Mouse (Mus musculus) ES-CJ7 (cell line): ENCODE results near the gene Qrich2.
A peak's percentile ranks its signal among the peaks of the same experiment; 100 is the strongest.
"Not testable (repeated sequence)": the region's sequence is repeated elsewhere in the genome, so short reads cannot be mapped to it uniquely, and the experiment has no call there.

Experiments
- DNase-seq: peaks from one replicate; pipeline ENCODE4 v3.0.0; 2011; ENCODE audit warnings: low read depth, low spot score

The Qrich2 gene

GRCm38 (mm10) chr11:116466141-116466540, at the start of gene Qrich2:
Gene Qrich2 (minus strand): TSS chr11:116466241.
- DNase-seq, result no peak

- no peak for DNase-seq
These were observed 49.4 kb upstream of the Qrich2 start for GRCm38 (mm10) chr11:116515330-116516020.

DNA sequence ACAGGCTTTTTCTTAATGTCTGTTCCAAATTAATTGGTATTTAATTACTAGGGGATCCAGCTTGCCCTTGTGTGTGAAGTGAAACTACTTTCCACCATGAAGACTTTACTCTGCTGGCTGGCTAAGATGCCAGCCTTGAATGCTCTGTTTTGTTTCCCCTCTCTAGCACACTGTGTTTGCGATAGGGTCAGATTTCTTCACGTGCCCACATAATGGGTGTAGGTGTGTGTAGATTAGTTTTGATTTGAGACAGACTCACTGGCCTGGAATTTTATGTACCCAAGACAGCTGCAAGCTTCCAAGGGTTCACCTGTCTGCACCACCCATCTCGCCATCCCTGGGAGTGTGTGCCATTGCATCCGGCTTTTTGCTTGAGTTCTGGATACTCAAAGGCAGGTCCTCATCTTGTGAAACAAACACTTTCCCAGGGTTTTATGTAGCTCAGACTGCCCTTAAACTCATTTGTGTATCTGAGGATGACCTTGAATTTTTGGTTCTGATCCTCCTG, 47.5 kb upstream of the Qrich2 start:
- no peak for DNase-seq

GRCm38 (mm10) chr11:116512987-116513386, 46.9 kb upstream of the Qrich2 start:
- no peak for DNase-seq

DNA sequence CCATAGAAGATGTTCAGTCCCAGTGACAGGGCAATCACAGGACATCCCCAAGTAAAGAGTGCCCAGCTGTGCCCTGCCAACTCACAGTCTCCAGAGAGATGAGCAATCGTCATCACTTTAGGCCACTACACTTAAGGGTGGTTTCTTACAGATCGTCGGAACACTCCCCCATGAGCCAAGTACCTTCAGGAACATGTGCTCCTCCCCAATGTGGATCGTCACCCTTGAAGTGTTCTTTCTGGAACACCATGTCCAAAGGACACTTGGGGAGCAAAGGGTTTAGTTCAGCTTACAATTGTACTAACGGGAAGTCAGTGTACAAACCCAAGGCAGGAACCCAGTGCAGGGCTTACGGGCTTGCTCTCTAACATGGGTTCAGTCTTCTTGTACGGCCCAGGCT, 46.1 kb upstream of the Qrich2 start:
- no peak for DNase-seq

GRCm38 (mm10) chr11:116511301-116511868, 45.3 kb upstream of the Qrich2 start:
- DNase-seq, result peak; percentile 54

DNA sequence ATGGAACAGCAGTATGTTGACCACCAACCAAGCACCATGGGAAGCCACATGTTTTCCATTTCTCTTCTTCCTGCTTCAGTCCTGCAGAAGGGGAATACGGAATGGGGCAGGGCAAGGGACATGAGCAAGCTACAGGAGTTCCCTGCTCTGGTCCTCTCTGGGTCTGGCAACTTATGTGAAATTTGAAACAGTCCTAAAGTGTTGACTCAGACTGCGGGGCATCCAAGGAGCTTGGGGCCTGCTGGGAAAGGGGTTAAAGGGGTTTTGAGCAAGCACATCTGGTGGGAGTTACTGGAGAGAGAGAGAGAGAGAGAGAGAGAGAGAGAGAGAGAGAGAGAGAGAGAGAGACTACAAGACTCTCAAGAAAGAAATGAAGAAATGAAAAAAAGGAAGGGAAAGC, 42.6 kb upstream of the Qrich2 start:
- no peak for DNase-seq

DNA sequence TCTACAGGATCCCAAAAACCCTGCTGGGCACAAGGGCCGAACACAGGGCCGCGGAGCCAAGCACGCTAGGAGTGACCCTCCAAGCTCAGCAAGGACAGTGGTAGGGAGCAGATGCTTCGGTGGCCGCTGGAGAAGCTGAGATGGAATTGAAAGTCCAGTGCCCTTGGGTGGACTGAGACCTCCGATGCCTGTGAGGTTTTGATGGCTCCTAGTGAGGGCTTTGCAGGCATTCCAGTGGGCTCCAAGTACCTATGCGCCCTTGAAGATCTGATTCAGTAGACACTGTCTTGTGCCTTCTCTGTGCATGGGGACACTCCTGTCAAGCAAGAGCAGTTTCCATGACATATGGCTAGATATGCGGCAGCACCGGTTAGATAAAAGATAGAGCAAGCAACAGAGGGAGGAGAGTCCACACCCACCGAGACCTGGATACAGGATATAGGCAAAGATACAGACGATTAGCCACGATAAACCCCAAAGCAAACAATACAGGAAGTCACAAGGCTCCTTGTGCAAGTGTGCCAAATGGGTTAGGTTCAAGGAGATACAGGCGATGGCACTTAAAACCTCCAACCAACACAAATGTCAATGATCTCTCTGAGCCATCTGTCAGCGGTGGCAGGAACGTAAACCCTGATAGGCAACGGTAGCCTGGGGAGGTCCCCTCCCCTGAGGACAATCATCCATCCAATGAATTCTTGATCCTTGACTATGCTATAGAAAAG, 40.3 kb upstream of the Qrich2 start:
- no peak for DNase-seq

- DNase-seq, result no peak
These were observed 39.5 kb upstream of the Qrich2 start for GRCm38 (mm10) chr11:116505573-116505972.

- peak; percentile 51 for DNase-seq
These were observed 38.5 kb upstream of the Qrich2 start for GRCm38 (mm10) chr11:116504516-116504915.

- peak; percentile 78 for DNase-seq
These were observed 35.1 kb upstream of the Qrich2 start for GRCm38 (mm10) chr11:116501005-116501746.

GRCm38 (mm10) chr11:116499018-116499417, 33.0 kb upstream of the Qrich2 start:
- DNase-seq, result no peak

DNA sequence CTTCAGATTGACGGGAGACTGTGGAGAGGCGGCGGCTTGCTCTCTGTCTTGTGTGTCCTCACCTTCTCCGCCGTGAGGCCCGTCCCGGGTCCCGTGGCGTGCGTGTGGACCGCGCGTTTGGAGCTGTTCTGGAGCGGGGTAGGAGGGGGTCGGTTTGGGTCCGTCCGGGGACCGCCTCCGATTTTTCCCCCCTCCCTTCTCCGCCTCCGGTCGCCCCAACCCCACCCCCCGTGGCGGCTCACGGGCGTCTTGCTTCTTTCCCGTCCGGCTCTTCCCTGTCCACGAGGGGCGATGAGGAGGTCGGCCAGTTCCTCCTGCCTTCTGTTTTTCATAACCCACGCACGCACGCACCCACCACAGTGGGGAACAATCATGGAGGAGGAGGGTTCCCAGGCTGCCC, 32.6 kb upstream of the Qrich2 start:
- no peak for DNase-seq

- no peak for DNase-seq
These were observed 31.3 kb upstream of the Qrich2 start for GRCm38 (mm10) chr11:116497313-116497712.

DNA sequence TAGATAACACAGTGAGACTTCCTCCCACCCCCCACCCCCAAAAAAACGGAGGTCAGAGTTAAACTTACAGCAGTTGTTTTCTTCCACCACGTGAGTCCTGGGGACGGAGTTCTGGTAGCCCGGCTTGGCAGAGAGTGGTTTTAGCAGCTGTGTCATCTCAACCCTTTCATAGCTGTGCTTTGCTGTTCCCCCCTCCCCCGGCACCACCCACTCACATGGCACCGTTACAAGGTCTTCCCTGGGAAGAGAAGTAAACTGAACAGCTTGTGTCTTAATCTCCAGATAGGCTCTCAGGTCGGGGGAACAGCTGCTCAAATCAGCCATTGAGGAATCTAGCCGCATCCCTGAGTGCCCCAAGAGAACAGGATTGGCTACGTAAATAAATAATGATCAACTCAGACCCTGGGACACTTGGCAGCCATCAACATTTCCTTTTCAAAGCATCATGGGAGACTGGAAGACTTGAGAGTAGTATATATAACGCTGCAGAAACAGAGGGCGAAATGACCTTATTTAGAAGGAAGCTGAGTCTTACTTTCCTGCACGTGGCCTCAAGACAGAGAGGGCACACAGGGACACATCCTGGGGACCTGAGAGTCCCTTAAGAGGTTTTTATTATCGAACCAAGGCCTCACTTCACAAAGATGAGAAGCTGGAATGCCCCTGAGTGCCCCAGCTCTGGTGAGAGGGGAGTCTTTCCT, 28.6 kb upstream of the Qrich2 start:
- no peak for DNase-seq

DNA sequence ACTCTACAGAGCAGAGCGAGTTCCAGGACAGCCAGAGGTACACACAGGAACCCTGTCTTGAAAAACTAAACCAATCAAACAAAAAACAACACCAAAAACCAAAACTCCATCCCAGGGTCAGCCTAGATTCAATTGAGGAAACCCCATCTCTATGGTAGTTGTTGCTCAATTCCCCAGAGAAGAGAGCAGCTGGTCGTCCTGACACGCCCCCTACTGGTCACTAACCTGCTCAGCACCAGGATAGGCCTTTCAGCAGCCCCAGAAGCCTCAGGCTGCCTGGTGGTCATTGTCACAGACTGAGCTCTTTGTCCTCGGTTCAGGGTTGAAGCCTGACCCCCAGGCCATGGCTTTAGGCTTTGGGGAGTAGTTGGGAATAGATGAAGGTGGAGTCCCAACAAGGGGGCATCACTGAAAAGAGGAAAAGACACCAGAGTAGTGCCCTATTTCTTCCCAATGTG, 27.8 kb upstream of the Qrich2 start, which contains the start of gene Prpsap1:
Gene Prpsap1 (minus strand): TSS at position 408 of the 458 bp plus-strand sequence.
- peak; percentile 88 for DNase-seq

DNA sequence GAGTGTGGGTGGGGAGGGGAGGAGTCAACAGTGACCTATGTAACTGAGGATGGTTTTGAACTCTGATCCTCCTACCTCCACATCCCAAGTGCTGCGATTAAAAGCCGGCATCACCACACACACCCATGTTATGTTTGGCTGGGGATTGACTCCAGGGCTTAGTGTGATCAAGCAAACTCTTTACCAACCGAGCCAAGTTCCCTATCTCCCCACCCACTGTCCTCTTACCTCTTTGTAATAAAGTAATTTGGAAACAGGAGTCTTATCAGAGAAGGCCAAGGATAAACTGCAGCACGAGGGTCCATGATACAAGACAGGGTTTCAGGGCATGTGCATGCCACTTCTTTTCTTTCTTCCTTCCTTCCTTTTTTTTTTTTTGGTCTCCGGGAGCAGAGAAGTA, 27.1 kb upstream of the Qrich2 start:
- no peak for DNase-seq

DNA sequence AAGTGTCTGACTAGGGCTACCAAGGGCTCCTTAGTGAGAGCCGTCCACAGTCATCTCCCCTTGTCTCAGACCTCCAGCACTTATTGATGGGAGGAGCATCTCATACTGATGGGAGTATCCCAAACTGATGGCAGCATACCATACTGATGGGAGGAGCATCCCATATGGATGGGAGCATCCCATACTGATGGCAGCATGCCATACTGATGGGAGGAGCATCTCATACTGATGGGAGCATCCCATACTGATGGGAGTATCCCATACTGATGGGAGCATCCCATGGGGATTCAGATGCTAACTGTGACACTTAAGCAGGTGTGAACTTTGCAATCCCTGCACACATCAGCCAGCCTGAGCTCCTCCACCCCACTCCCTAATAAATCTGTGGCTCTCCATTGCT, 26.5 kb upstream of the Qrich2 start:
- not testable (repeated sequence) for DNase-seq

DNA sequence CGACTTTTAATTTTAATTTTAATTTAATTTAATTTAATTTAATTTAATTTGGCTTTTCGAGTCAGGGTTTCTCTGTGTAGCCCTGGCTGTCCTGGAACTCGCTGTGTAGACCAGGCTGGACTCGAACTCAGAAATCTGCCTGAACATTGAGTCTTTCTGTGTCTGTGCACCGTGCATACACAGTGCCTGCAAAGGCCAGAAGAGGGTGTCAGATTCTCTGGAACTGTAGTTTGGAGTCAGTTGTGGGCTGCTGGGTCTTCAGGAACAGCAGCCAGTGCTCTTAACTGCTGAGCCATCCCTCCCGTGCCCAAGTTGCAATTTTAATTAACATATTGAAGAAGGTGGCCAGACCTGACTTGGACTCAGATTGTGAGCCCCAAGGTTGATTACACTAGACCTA, 25.3 kb upstream of the Qrich2 start:
- DNase-seq, result peak; percentile 63

- peak; percentile 93 for DNase-seq
These were observed 24.4 kb upstream of the Qrich2 start for GRCm38 (mm10) chr11:116490232-116491107.
